Mouse (Mus musculus) liver, adult 2 months (tissue): Measurements from ENCODE around the gene Ccdc194. TPM values are rescaled to one million over a fixed set of nuclear protein-coding genes. Genes with fewer than 3 reads are reported as not detected.

Experiments
- DNase-seq: peaks from one replicate; pipeline ENCODE4 v3.0.0-alpha.2; 2011; ENCODE audit warnings: low read depth, low spot score; ENCODE audit errors: extremely low read depth
- H3K27ac ChIP-seq: fragments of 200-500 bp; replicated peaks from 2 replicates; pipeline ENCODE4 v1.5.1; 2012; ENCODE audit warnings: low read depth, mild to moderate bottlenecking, control low read depth, inconsistent platforms, low read length; ENCODE audit not compliant: insufficient read depth
- H3K27me3 ChIP-seq: fragments of 200-500 bp; 2 replicates; pipeline ENCODE4 v1.6.1; 2012; ENCODE audit warnings: mild to moderate bottlenecking, moderate library complexity, low read length, inconsistent platforms; ENCODE audit not compliant: control insufficient read depth, insufficient read depth
- H3K36me3 ChIP-seq: fragments of 200-500 bp; 2 replicates; pipeline ENCODE4 v1.6.1; 2012; ENCODE audit warnings: low read length, inconsistent platforms; ENCODE audit not compliant: control insufficient read depth, insufficient read depth
- H3K4me1 ChIP-seq: fragments of 200-500 bp; 2 replicates; pipeline ENCODE4 v1.6.1; 2011; ENCODE audit warnings: low read length; ENCODE audit not compliant: control insufficient read depth, insufficient read depth
- H3K4me3 ChIP-seq: fragments of 200-500 bp; 2 replicates; pipeline ENCODE4 v1.5.1; 2011; ENCODE audit warnings: low read depth, mild to moderate bottlenecking, control low read depth, low read length, moderate library complexity; ENCODE audit not compliant: insufficient read depth
- H3K79me2 ChIP-seq: fragments of 200-500 bp; 2 replicates; pipeline ENCODE4 v1.6.1; 2012; ENCODE audit warnings: inconsistent platforms, mild to moderate bottlenecking, low read length, moderate library complexity; ENCODE audit not compliant: control insufficient read depth, insufficient read depth
- H3K9ac ChIP-seq: fragments of 200-500 bp; 2 replicates; pipeline ENCODE4 v1.6.1; 2012; ENCODE audit warnings: low read depth, mild to moderate bottlenecking, control low read depth, inconsistent platforms, low read length
- CTCF ChIP-seq: fragments of 200-500 bp; IDR thresholded peaks from 2 replicates; pipeline ENCODE4 v1.5.1; 2011; ENCODE audit warnings: low read depth, low read length, control low read depth
- POLR2A ChIP-seq: fragments of 200-500 bp; IDR thresholded peaks from 2 replicates; pipeline ENCODE4 v1.6.1; 2011; ENCODE audit warnings: low read length, control low read depth; ENCODE audit not compliant: insufficient read depth; ENCODE audit errors: extremely low read depth
- WGBS: fragments of 180-500 bp; shearing (Covaris S2); methylation state at CpG from one replicate; pipeline ENCODE4 v1.1.7; 2018; 5-methylcytosine and 5-hydroxymethylcytosine counted together
- polyA plus RNA-seq: library from polyadenylated mRNA; depleted of rRNA; stranded (reverse); fragments of >200 nt; gene quantifications from 2 replicates; pipeline ENCODE4 v1.2.3, GENCODE M21; 2012
- total RNA-seq: library from RNA; depleted of rRNA; stranded (reverse); fragments of >200 nt; gene quantifications from 2 replicates; pipeline ENCODE4 v1.2.3, GENCODE M21; 2014

Ccdc194 gene
- total and polyA plus RNA-seq, 2 experiments, result not detected

- no peak for DNase-seq
- Histone ChIP-seq H3K79me2 (no peaks in the 10 kb centered on the region), H3K27me3 (no peaks in the 10 kb centered on the region), H3K36me3 (no peaks in the 10 kb centered on the region), H3K9ac (no peak overlapping the region), H3K4me3 (no peak overlapping the region), H3K4me1 (no peaks in the 10 kb centered on the region; the same call in 1 of the 2 replicates), H3K27ac (no peak overlapping the region)
- 60% methylated on average over 15 of the region's 15 CpGs for WGBS
- no peak for TF ChIP-seq POLR2A
- no peak for TF ChIP-seq CTCF
These were observed 12.3 kb downstream of the Ccdc194 start for GRCm38 (mm10) chr8:71513018-71513754.

- TF ChIP-seq POLR2A, result no peak
- TF ChIP-seq CTCF, result no peak
- H3K79me2 ChIP-seq, result no peaks in the 10 kb centered on the region
- H3K27ac ChIP-seq, result peak within 1 kb of the TSS; percentile 27; the same call in 1 of the 2 replicates
- peak within 1 kb of the TSS; percentile 45 for H3K4me3 ChIP-seq
- WGBS, result 46% methylated on average over 14 of the region's 14 CpGs
- H3K9ac ChIP-seq, result peak within 1 kb of the TSS; percentile 53
- no peaks in the 10 kb centered on the region for H3K36me3 ChIP-seq
- DNase-seq, result no peak
- H3K27me3 ChIP-seq, result 0 out of 2 replicates have a peak, but pooled peaks cover 3% of the 10 kb centered on the region
- no peaks in the 10 kb centered on the region; the same call in 1 of the 2 replicates for H3K4me1 ChIP-seq
These were observed 13.9 kb downstream of the Ccdc194 start, which contains the start of gene Plvap for GRCm38 (mm10) chr8:71511644-71512043. Gene Plvap (minus strand): TSS chr8:71511752.

- WGBS, result 80% methylated on average over 2 of the region's 2 CpGs
- DNase-seq, result no peak
- Histone ChIP-seq H3K4me3 (no peak overlapping the region), H3K79me2 (no peaks in the 10 kb centered on the region), H3K9ac (no peak overlapping the region), H3K27me3 (0 out of 2 replicates have a peak, but pooled peaks cover 3% of the 10 kb centered on the region), H3K36me3 (no peaks in the 10 kb centered on the region), H3K27ac (no peak overlapping the region), H3K4me1 (no peaks in the 10 kb centered on the region; the same call in 1 of the 2 replicates)
- TF ChIP-seq CTCF (no peak), POLR2A (no peak)
These were observed 16.2 kb downstream of the Ccdc194 start for GRCm38 (mm10) chr8:71509316-71509715.

GRCm38 (mm10) chr8:71507589-71508104 lies 17.9 kb downstream of the Ccdc194 start:
- TF ChIP-seq CTCF (no peak), POLR2A (no peak)
- Histone ChIP-seq H3K27ac (no peak overlapping the region), H3K9ac (peak overlapping the region; percentile 51), H3K4me3 (peak overlapping the region; percentile 52), H3K27me3 (0 out of 2 replicates have a peak, but pooled peaks cover 3% of the 10 kb centered on the region), H3K4me1 (no peaks in the 10 kb centered on the region; the same call in 1 of the 2 replicates), H3K79me2 (no peaks in the 10 kb centered on the region), H3K36me3 (no peaks in the 10 kb centered on the region)
- WGBS, result 2% methylated on average over 61 of the region's 61 CpGs
- DNase-seq, result no peak

DNA sequence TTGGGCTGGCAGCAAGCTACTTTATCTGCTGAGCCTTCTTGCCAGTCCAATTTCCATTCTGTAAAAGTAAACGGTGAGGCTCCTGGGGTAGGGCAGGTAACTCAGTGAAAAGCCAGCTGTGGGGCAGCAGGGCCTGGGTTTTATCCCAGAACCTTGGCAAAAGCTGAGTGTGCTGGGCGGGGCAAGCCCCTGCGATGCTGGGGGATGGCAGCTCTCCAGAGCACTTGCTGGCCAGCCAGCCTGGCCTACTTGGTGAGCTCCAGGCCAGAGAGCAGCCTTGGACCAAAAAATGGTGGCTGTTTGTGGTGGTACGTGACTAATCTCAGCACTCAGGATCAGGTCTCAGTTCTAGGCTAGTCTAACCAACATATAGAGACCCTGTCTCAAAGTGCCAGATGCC lies 19.5 kb downstream of the Ccdc194 start:
- Histone ChIP-seq H3K79me2 (no peaks in the 10 kb centered on the region), H3K27me3 (0 out of 2 replicates have a peak, but pooled peaks cover 3% of the 10 kb centered on the region), H3K27ac (no peak overlapping the region), H3K36me3 (no peaks in the 10 kb centered on the region), H3K4me1 (no peaks in the 10 kb centered on the region), H3K4me3 (no peak overlapping the region), H3K9ac (no peak overlapping the region)
- 64% methylated on average over 4 of the region's 4 CpGs for WGBS
- TF ChIP-seq POLR2A, result no peak
- no peak for TF ChIP-seq CTCF
- DNase-seq, result no peak

DNA sequence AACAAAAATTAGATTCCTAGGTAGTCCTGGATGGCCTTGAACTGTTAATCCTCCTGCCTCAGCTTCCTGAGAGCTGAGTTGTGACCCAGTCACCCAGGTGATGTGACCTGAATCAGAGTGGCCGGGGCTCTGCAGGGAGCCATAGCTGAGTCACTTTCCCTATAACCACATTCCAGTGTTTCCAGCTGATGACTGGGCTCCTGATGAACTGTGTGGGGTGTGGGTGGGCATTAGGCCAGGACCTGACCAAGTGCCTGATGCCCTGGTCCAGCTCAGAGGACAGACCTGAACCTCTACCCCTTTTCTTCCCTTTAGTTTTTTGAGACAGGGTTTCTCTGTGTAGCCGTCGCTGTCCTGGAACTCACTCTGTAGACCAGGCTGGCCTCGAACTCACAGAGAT lies 20.2 kb downstream of the Ccdc194 start:
- no peaks in the 10 kb centered on the region for H3K36me3 ChIP-seq
- H3K27me3 ChIP-seq, result 0 out of 2 replicates have a peak, but pooled peaks cover 3% of the 10 kb centered on the region
- H3K79me2 ChIP-seq, result no peaks in the 10 kb centered on the region
- H3K27ac ChIP-seq, result no peak overlapping the region
- TF ChIP-seq CTCF (no peak), POLR2A (no peak)
- WGBS, result 91% methylated on average over 4 of the region's 4 CpGs
- DNase-seq, result no peak
- H3K4me1 ChIP-seq, result no peaks in the 10 kb centered on the region
- no peak overlapping the region for H3K9ac ChIP-seq
- H3K4me3 ChIP-seq, result no peak overlapping the region
